Mouse (Mus musculus): ENCODE measurements around the gene Rilp. TPM values are rescaled to one million over a fixed set of nuclear protein-coding genes. Genes with fewer than 3 reads are reported as not detected.
A peak's percentile ranks its signal among the peaks of the same experiment; 100 is the strongest.

The Rilp gene
- total RNA-seq, 2 experiments from 2014 or later = 1.9 to 2.3 TPM

- no peak for DNase-seq (ENCODE audit: low spot score in 2 of 2)
- intact Hi-C loops (cut with DNase I) = no loop called here
These were observed 23.7 kb upstream of the Rilp start for GRCm38 (mm10) chr11:75486192-75486591.

GRCm38 (mm10) chr11:75486601-75487285, 23.2 kb upstream of the Rilp start, which contains the start of gene Prpf8:
TSS of gene Prpf8 (plus strand) at chr11:75486816.
- intact Hi-C loops (cut with DNase I) = no loop called here
- DNase-seq (ENCODE audit: low spot score in 2 of 2) = peak; percentile 96 to 98

GRCm38 (mm10) chr11:75487496-75487895, 22.4 kb upstream of the Rilp start:
- DNase-seq (ENCODE audit: low spot score in 2 of 2) = no peak
- intact Hi-C loops (cut with DNase I) = no loop called here

GRCm38 (mm10) chr11:75494296-75495049, 15.4 kb upstream of the Rilp start:
- intact Hi-C loops (cut with DNase I) = no loop called here
- DNase-seq (ENCODE audit: low spot score in 2 of 2) = no peak

DNA sequence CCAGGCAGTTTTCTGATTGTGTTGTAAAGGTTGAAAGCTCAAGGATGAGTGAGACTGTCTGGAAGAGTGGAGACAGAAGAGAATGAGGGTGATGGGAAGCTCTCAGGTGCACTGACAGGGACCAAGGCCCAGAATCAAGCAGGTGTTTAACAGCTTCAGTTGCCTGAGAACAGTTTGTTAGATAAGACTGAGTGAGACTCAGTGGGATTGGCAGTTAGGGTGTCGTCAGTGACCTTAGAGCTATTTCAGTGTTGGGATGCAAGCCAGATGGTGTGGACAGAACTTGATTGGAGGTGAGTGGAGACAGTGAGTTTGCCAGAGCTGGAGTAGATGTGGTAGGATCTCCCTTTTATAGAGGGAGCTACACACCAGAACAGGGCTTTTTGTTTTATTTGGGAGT, 11.8 kb upstream of the Rilp start:
- intact Hi-C loops (cut with DNase I) = no loop called here
- no peak for DNase-seq (ENCODE audit: low spot score in 2 of 2)

GRCm38 (mm10) chr11:75508162-75508561, 1.7 kb upstream of the Rilp start:
- intact Hi-C loops (cut with DNase I) = no loop called here
- DNase-seq (ENCODE audit: low spot score in 2 of 2) = no peak

GRCm38 (mm10) chr11:75508904-75509303, 990 bp upstream of the Rilp start:
- DNase-seq (ENCODE audit: low spot score in 2 of 2) = no peak
- intact Hi-C loops (cut with DNase I) = no loop called here

GRCm38 (mm10) chr11:75510627-75510993, 716 bp downstream of the Rilp start:
- DNase-seq (ENCODE audit: low spot score in 2 of 2) = peak; percentile 85 to 87

GRCm38 (mm10) chr11:75511213-75511612, 1.3 kb downstream of the Rilp start:
- intact Hi-C loops (cut with DNase I) = no loop called here
- DNase-seq (ENCODE audit: low spot score in 2 of 2) = no peak

More at GRCm38 (mm10) chr11:75510627-75510993, 716 bp downstream of the Rilp start:
- intact Hi-C loops (cut with DNase I) = loop anchor here (1.0 kb wide), 1 partner anchor 108 kb away; no protein-coding TSS in a partner anchor

GRCm38 (mm10) chr11:75512301-75513018, 2.6 kb downstream of the Rilp start:
- intact Hi-C loops (cut with DNase I) = no loop called here

GRCm38 (mm10) chr11:75513336-75513735, 3.4 kb downstream of the Rilp start, which contains the start of gene Scarf1:
TSS of gene Scarf1 (plus strand) at chr11:75513540.
- intact Hi-C loops (cut with DNase I) = no loop called here
- no peak for DNase-seq (ENCODE audit: low spot score in 2 of 2)

More at GRCm38 (mm10) chr11:75512301-75513018, 2.6 kb downstream of the Rilp start:
- DNase-seq (ENCODE audit: low spot score in 2 of 2) = no peak

- DNase-seq (ENCODE audit: low spot score in 2 of 2) = no peak
- intact Hi-C loops (cut with DNase I) = no loop called here
These were observed 5.3 kb downstream of the Rilp start for GRCm38 (mm10) chr11:75515186-75515585.

DNA sequence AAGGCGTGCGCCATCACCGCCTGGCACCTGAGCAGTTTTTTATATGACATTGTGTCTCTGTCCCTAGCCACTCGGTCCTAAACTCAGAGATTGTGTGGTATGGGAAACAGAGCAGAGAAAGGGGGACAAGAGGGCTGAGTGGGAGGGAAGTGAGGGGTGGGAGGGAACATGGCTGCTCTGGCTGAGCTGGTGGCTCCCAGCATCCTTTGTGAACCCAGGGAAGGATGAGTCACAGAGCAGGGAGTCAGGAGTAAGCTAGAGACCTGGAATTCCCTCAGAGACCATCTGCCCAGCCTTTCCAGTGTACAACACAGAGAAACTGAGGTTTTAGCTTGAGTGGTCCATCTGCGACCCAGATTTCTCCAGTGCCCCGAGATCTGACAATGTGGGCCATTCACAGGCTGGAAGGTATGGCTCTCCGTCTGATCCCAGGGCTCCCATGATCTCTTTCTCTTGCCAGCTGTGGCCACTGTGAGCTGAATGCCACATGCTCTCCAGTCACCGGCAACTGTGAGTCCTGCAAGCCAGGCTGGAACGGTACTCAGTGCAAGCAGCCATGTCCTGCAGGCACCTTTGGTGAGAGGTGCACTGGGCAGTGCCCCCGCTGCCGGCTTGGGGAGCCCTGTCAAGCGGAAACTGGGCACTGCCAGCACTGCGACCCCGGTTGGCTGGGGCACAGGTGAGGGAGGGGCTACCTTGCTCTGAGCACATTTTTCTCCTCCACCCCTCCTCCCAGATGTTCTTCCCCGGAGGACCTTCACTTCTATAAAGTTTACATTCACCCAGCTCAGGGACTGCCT, 10.1 kb downstream of the Rilp start:
- DNase-seq (ENCODE audit: low spot score in 2 of 2) = no peak
- intact Hi-C loops (cut with DNase I) = no loop called here

DNA sequence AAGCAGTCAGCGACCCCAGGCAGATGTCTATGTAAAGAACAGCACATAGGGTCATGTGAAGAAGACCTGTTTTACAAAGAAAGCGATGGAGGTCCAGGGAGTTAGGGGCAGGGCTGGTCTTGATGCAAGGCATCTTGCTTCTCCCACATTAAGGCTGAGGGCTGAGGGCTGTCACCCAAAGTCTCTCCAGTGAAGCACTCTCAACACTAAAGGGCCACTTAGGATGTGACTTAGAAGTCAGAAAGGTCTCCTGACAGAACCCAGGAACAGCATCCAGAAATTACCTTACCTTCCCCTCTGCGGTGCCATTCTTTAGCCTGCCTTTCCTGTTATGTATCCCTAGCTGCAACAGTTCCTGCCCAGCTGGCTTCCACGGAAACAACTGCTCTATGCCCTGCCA, 11.7 kb downstream of the Rilp start:
- intact Hi-C loops (cut with DNase I) = no loop called here
- no peak for DNase-seq (ENCODE audit: low spot score in 2 of 2)

- DNase-seq (ENCODE audit: low spot score in 2 of 2) = no peak
These were observed 12.9 kb downstream of the Rilp start for GRCm38 (mm10) chr11:75522793-75523192.

DNA sequence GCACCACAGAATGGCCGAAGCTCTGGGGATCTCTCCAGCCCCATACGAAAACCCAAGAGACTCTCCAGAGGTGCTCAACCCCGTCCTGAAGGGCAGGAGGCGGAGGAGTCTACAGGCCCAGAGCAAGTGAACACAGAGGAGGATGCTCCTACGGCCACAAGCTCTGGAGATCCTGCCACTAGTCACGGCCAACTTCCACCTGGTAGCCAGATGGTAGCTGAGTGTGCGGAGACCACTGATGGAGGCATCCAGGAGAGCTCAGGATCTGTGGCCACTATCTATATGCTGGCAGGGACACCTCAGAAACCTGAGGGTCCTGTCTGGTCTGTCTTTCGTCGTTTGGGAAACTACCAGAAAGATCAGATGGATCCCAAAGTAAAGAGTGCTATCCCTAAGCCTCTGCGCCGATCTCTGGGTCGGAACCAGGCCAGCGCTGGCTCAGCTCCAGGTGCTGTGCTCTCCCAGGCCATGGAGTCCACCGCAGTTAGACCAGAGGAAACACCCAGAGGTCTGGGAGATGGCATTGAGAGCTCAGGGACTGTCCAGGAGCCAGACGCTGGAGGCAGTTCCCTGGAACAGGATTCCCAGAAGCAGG, 15.7 kb downstream of the Rilp start:
- DNase-seq (ENCODE audit: low spot score in 2 of 2) = no peak
- intact Hi-C loops (cut with DNase I) = no loop called here

More at GRCm38 (mm10) chr11:75522793-75523192, 12.9 kb downstream of the Rilp start:
- intact Hi-C loops (cut with DNase I) = no loop called here

GRCm38 (mm10) chr11:75526943-75527342, 17.0 kb downstream of the Rilp start:
- intact Hi-C loops (cut with DNase I) = no loop called here
- DNase-seq (ENCODE audit: low spot score in 2 of 2) = no peak

DNA sequence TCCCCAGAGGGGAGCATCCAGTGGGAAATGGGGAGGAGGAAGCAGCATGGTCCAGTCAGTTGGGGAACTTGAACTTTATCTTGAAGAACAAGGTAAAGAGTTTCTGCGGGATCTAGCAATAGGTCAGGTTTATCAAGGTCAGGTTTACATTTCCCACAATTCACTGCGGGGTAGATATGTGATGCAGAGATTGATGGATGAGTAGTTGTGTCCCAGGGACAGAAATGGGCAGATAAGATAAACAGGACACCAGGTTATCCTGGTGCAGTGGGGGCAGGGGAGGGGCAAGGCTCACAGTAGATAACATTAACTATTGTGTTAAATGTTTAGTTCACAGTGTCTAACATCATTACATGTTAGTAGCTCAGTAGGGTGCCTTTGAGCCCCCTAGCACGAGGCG, 19.9 kb downstream of the Rilp start:
- no peak for DNase-seq (ENCODE audit: low spot score in 2 of 2)
- intact Hi-C loops (cut with DNase I) = loop anchor here (1.0 kb wide), 1 partner anchor 44 kb away; no protein-coding TSS in a partner anchor

DNA sequence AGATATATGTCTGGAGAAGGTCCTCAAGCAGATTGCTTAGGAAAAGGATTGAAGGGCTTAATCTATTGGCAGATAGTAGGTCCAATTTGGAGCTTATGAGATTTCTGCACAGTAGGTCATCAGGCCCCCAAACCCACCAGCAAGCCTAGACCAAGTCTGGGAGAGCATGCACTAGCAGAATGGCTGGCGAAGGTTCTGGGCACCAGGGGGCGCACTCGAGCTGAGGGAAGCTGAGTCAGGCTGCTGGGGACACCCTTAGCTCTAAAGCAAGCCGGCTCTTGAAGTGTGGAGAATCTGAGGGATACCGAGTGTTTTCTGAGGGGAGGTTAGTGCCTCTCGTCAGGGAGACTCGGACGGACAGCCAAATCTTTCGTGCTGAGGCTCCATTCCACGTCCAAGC, 20.4 kb downstream of the Rilp start:
- intact Hi-C loops (cut with DNase I) = loop anchor here (1.0 kb wide), 1 partner anchor 43 kb away; no protein-coding TSS in a partner anchor
- peak; percentile 92 to 95 for DNase-seq (ENCODE audit: low spot score in 2 of 2)

Measured in left cerebral cortex, postnatal 36 days (tissue).